Mouse (Mus musculus): ENCODE results near the gene Cps1.

The Cps1 gene

GRCm38 (mm10) chr1:67235468-67236217, 112.8 kb downstream of the Cps1 start:
- no peak for DNase-seq

GRCm38 (mm10) chr1:67238446-67238845, 115.6 kb downstream of the Cps1 start:
- no peak for DNase-seq

GRCm38 (mm10) chr1:67238941-67239340, 116.1 kb downstream of the Cps1 start:
- DNase-seq: no peak

GRCm38 (mm10) chr1:67265222-67265621, 142.4 kb downstream of the Cps1 start:
- no peak for DNase-seq

DNA sequence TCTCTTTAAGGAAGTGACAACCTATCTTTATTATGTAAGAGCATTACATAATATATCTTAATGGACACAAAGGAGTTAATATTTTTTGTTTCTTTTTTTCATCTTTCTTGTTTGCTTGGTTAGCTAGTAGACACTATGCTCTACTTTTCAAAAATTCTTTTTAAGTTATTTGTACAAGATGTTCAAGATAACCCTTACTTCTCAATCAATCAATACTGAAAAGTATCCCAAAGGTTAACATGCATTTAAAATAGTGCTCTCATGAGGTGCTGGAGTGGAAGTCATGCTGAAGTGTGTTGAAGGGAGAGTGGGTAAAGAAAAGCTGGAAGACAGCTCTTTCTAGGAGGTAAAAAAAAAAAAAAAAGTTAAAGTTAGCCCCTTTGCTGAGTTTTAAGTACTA, 145.1 kb downstream of the Cps1 start:
- no peak for DNase-seq

- no peak for DNase-seq
These were observed 145.6 kb downstream of the Cps1 start for GRCm38 (mm10) chr1:67268450-67268849.

DNA sequence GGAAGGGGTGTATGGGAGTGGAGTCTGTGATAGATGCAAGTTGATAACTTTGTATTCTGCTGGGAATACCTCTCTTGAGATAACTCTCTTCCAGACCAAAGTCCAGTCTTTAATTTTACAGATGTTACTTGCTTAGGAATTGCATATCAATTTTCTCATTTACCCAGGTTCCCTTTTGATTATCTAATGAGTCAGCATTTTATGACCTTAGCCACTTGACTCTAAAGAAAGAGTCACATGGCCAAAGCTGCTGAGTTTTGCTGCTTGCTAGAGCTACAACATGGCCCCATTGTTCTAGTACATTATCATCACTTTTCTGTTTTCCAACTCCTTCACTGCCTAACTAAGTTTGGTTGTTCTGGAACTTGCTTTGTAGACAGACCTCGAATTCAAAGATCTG, 153.4 kb downstream of the Cps1 start:
- DNase-seq: no peak
